Mouse (Mus musculus): ENCODE results near the gene Phf5a.

Gene Phf5a

GRCm38 (mm10) chr15:81871604-81872261, at the start of gene Phf5a:
Gene Phf5a (minus strand): TSS chr15:81871911.
- in situ Hi-C loops (cut with MboI, MseI): loop anchor here in 1 of 2 experiments (25.0 kb wide), 1 partner anchor 1241 kb away; the partner anchor contains the start of gene Rrp7a

- in situ Hi-C loops (cut with MboI, MseI): no loop called here
Measured at GRCm38 (mm10) chr15:81921255-81921654, 49.5 kb upstream of the Phf5a start.

- in situ Hi-C loops (cut with MboI, MseI): no loop called here
Measured at GRCm38 (mm10) chr15:81920546-81921217, 49.0 kb upstream of the Phf5a start.

GRCm38 (mm10) chr15:81919062-81919461, 47.4 kb upstream of the Phf5a start:
- in situ Hi-C loops (cut with MboI, MseI): no loop called here

GRCm38 (mm10) chr15:81917621-81918463, 46.1 kb upstream of the Phf5a start:
- in situ Hi-C loops (cut with MboI, MseI): no loop called here

- in situ Hi-C loops (cut with MboI, MseI): no loop called here
Measured at GRCm38 (mm10) chr15:81917201-81917600, 45.5 kb upstream of the Phf5a start.

GRCm38 (mm10) chr15:81915663-81916062, 44.0 kb upstream of the Phf5a start:
- in situ Hi-C loops (cut with MboI, MseI): no loop called here

GRCm38 (mm10) chr15:81914668-81915067, 43.0 kb upstream of the Phf5a start:
- in situ Hi-C loops (cut with MboI, MseI): no loop called here

- in situ Hi-C loops (cut with MboI, MseI): no loop called here
Measured at GRCm38 (mm10) chr15:81912498-81912897, 40.8 kb upstream of the Phf5a start.

- in situ Hi-C loops (cut with MboI, MseI): loop anchor here (5.0 kb wide), 1 partner anchor 76 kb away; no protein-coding TSS in a partner anchor
Measured at GRCm38 (mm10) chr15:81908767-81909166, 37.1 kb upstream of the Phf5a start.

- in situ Hi-C loops (cut with MboI, MseI): loop anchor here (5.0 kb wide), 1 partner anchor 76 kb away; no protein-coding TSS in a partner anchor
Measured at GRCm38 (mm10) chr15:81907953-81908352, 36.2 kb upstream of the Phf5a start.

- in situ Hi-C loops (cut with MboI, MseI): loop anchor here (5.0 kb wide), 1 partner anchor 73 kb away; no protein-coding TSS in a partner anchor
Measured at GRCm38 (mm10) chr15:81904939-81905338, 33.2 kb upstream of the Phf5a start.

- in situ Hi-C loops (cut with MboI, MseI): loop anchor here in 1 of 2 experiments (10.0 kb wide), 1 partner anchor 656 kb away; the partner anchor contains the start of gene Cyp2d12
Measured at GRCm38 (mm10) chr15:81898751-81899150, 27.0 kb upstream of the Phf5a start.

GRCm38 (mm10) chr15:81897607-81898285, 26.0 kb upstream of the Phf5a start:
- in situ Hi-C loops (cut with MboI, MseI): loop anchor here in 1 of 2 experiments (10.0 kb wide), 1 partner anchor 657 kb away; the partner anchor contains the start of gene Cyp2d12

- in situ Hi-C loops (cut with MboI, MseI): loop anchor here in 1 of 2 experiments (10.0 kb wide), 1 partner anchor 658 kb away; the partner anchor contains the start of gene Cyp2d12
Measured at GRCm38 (mm10) chr15:81896407-81896806, 24.7 kb upstream of the Phf5a start.

- in situ Hi-C loops (cut with MboI, MseI): loop anchor here in 1 of 2 experiments (10.0 kb wide), 1 partner anchor 661 kb away; the partner anchor contains the start of gene Cyp2d12
Measured at GRCm38 (mm10) chr15:81894002-81894401, 22.3 kb upstream of the Phf5a start.

- in situ Hi-C loops (cut with MboI, MseI): loop anchor here in 1 of 2 experiments (10.0 kb wide), 1 partner anchor 663 kb away; the partner anchor contains the start of gene Cyp2d12
Measured at GRCm38 (mm10) chr15:81891822-81892580, 20.3 kb upstream of the Phf5a start.

- in situ Hi-C loops (cut with MboI, MseI): loop anchor here in 1 of 2 experiments (10.0 kb wide), 1 partner anchor 664 kb away; the partner anchor contains the start of gene Cyp2d12
Measured at GRCm38 (mm10) chr15:81891140-81891802, 19.6 kb upstream of the Phf5a start.

GRCm38 (mm10) chr15:81889175-81889574, 17.5 kb upstream of the Phf5a start:
- in situ Hi-C loops (cut with MboI, MseI): no loop called here

Measured in T-helper 17 cell (primary cell).